In the genomic region with DNA sequence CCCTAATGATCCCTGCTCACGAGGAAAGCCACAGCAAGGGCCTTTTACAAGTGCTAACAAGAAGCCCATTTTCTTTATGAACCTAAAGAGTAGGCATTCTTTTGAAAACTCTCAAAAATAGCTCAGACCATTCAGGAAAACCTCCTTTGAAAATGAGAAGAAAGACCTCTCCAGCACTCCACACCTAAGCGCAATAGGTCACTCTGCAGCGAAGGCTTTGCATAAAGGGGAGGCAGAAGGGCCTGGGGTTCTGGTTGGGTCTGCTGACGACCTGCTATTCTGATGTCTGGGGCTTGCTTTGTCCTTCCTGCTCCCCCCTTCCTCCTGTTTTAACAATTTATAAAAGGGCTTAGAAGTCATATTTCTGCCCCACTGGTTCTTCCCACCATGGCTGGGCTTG, we compare ENCODE assay signal across 26 mouse cellular contexts.
"Had no signal": no experiment of that assay in that cellular context is flagged by ENCODE, and none has a peak within 500 bp of the region (broad histone marks: within the 10 kb centered on the region; RNA-seq: fewer than 3 reads in every experiment).

No protein-coding gene starts in this region.

- H3K4me2 ChIP-seq: heart, embryonic 11.5 days; heart, embryonic 15.5 days; hindbrain, embryonic 13.5 days; hindbrain, embryonic 15.5 days; kidney, embryonic 15.5 days; limb, embryonic 13.5 days; limb, embryonic 15.5 days; liver, embryonic 12.5 days had no signal

- H3K27ac ChIP-seq: heart, adult 2 months; hindbrain, embryonic 13.5 days; hindbrain, embryonic 15.5 days; hindbrain, postnatal 0 days; kidney, embryonic 15.5 days; kidney, postnatal 0 days; limb, embryonic 13.5 days; limb, embryonic 15.5 days; liver, embryonic 12.5 days had no signal

- H3K27me3 ChIP-seq: heart, embryonic 13.5 days; heart, embryonic 15.5 days; hindbrain, embryonic 13.5 days; hindbrain, embryonic 15.5 days; kidney, embryonic 15.5 days; limb, embryonic 13.5 days; limb, embryonic 15.5 days; liver, embryonic 12.5 days had no signal

- H3K9me3 ChIP-seq: heart, embryonic 13.5 days; heart, embryonic 15.5 days; hindbrain, embryonic 13.5 days; hindbrain, embryonic 15.5 days; kidney, embryonic 15.5 days; limb, embryonic 13.5 days; limb, embryonic 15.5 days; liver, embryonic 12.5 days had no signal

- H3K9ac ChIP-seq: heart, embryonic 13.5 days; heart, embryonic 15.5 days; hindbrain, embryonic 13.5 days; hindbrain, embryonic 15.5 days; kidney, embryonic 15.5 days; limb, embryonic 13.5 days; limb, embryonic 15.5 days; liver, embryonic 12.5 days had no signal

- H3K36me3 ChIP-seq: hindbrain, embryonic 15.5 days had no signal

- ATAC-seq: intestine, embryonic 16.5 days; liver, embryonic 12.5 days had no signal

- H3K4me1 ChIP-seq: hindbrain, embryonic 15.5 days had no signal

- H3K4me3 ChIP-seq: heart, adult 2 months; heart, embryonic 13.5 days; heart, embryonic 15.5 days; hindbrain, embryonic 13.5 days; hindbrain, embryonic 15.5 days; kidney, embryonic 15.5 days; limb, embryonic 13.5 days; limb, embryonic 15.5 days; liver, embryonic 12.5 days had no signal

- DNase-seq: gastrocnemius, postnatal 14 days; gastrocnemius, postnatal 36 days; heart, adult 11 months; heart, adult 2 months; heart, postnatal 14 days; heart, postnatal 36 days; kidney, adult 11 months; kidney, adult 2 months; kidney, adult 9 months; kidney, postnatal 14 days; kidney, postnatal 36 days; layer of hippocampus, adult 9-11 months; layer of hippocampus, postnatal 36 days; left cerebral cortex, postnatal 4 days had no signal
